Mouse (Mus musculus) olfactory bulb, adult 2 months (tissue): ENCODE results near the gene Idua.

Experiments used
- CTCF ChIP-seq: fragments of 200-500 bp; IDR thresholded peaks from 2 replicates; pipeline ENCODE4 v1.5.1; 2012; ENCODE audit warnings: low read depth, mild to moderate bottlenecking, low read length, moderate library complexity; ENCODE audit not compliant: insufficient read depth
- POLR2A ChIP-seq: fragments of 200-500 bp; IDR thresholded peaks from 2 replicates; pipeline ENCODE4 v1.6.1; 2012; ENCODE audit warnings: mild to moderate bottlenecking, low read depth, low read length, moderate library complexity; ENCODE audit not compliant: insufficient read depth

DNA sequence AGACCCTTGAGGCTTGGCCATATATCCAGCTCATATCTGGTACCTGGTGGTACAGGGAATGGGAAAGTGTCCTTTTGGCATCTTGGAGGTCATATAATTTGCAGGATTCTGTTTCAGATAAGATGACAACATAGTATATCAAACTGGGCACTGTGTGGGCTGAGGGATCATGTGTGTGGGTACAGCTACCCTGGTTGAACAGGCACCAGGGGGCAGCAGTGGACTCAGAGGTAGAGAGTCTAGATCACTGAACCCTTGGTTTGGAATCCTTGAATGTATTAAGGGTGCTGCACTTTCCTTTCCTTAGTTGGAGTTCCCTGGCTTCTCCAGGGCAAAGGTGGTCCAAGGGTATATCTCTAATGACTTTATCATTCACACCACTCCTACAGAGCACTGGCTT is 10.7 kb downstream of the Idua start:
- no peak for TF ChIP-seq POLR2A
- no peak for TF ChIP-seq CTCF
